Mouse (Mus musculus): Measurements from ENCODE around the gene Oas3.

Gene Oas3

DNA sequence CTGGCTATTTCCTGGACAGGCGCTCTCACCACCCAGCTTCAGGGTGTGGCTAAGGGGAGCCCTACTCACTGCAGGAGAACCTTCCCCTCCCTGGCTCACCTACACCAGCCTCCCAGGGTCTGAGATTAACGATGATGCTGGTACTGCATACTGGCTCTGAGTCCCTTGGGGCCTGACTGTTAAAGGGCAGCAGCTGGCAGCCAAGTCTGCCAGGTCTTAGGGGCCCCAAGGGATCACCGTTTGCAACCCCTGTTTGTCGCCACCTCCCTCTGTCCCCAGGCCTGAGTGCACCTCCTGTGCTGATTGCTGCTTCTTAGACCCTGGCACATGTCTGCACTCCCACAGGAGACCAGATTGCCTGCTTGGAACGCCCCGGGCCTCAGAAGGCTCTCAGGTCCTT lies 73.0 kb downstream of the Oas3 start:
- DNase-seq (ENCODE audit: low read depth, low spot score), result peak; percentile 35

DNA sequence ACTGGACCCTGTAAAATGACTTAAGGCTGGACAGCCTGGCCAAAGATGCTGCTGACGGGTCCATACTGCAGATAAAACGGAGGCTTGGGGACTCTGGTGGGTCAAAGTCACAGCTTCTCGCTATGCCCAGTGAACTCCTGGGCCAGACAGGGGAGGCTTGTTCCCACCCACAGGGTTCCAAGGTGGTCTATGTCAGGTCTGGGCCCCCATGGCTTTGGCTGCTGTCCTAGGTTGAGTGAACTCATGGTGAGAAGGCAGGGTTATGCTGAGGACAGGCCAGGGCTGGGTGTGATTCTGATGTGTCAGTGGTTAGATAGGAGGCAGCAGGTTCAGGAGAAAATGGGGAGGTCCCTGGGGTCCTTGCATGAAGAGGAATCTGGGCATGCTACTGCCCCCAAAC lies 73.8 kb downstream of the Oas3 start:
- DNase-seq (ENCODE audit: low read depth, low spot score), result no peak

Measured in A20 (cell line).